ENCODE assay signal across 13 mouse cellular contexts in genomic region chr19:47431189-47431931, GRCm38 (mm10). TPM values are rescaled to one million over a fixed set of nuclear protein-coding genes. Genes with fewer than 3 reads are reported as not detected.
DNase-seq lines count a peak whose midpoint lies in the region; ATAC-seq and TF ChIP-seq lines count a peak whose summit lies in the region.
"Had no signal": no experiment of that assay in that cellular context is flagged by ENCODE, and none has a peak within 500 bp of the region (broad histone marks: within the 10 kb centered on the region; RNA-seq: fewer than 3 reads in every experiment).

No protein-coding gene starts in this region.

- DNase-seq in heart, postnatal 4 days, result no peak
- no peak for DNase-seq in spleen, adult 2 months (ENCODE audit: low read depth in 1 of 2, low spot score in 2 of 2)
- no peak for DNase-seq in spleen, adult 18-20 months
- peak; percentile 76 for DNase-seq in liver, embryonic 13.5 days
- peak; percentile 67 for DNase-seq in yolk sac, embryonic 10.5 days (ENCODE audit: low spot score)
- DNase-seq: kidney, adult 18-20 months; retina, postnatal 1 day had no signal

- peaks cover 51% of the 10 kb centered on the region for H3K4me1 ChIP-seq in heart, embryonic 11.5 days (ENCODE audit: control insufficient read depth, insufficient read depth, low read length)
- H3K4me1 ChIP-seq in spleen, adult 2 months (ENCODE audit: control insufficient read depth, insufficient read depth, insufficient read length), result peaks cover 4% of the 10 kb centered on the region; the same call in 1 of the 2 replicates
- H3K4me1 ChIP-seq in liver, embryonic 13.5 days (replicated peaks), result peaks cover 86% of the 10 kb centered on the region
- peaks cover 9% of the 10 kb centered on the region; the same call in 1 of the 2 replicates for H3K4me1 ChIP-seq in forebrain, embryonic 16.5 days (replicated peaks; ENCODE audit: control insufficient read depth, insufficient read depth, low read length)

- H3K4me3 ChIP-seq in heart, embryonic 11.5 days (ENCODE audit: low read depth, low read length), result no peak overlapping the region
- H3K4me3 ChIP-seq in spleen, adult 2 months (ENCODE audit: extremely low read depth, insufficient read depth, insufficient read length), result no peak overlapping the region
- peak overlapping the region; percentile 15 for H3K4me3 ChIP-seq in liver, embryonic 13.5 days (replicated peaks)
- no peak overlapping the region for H3K4me3 ChIP-seq in forebrain, embryonic 16.5 days (replicated peaks; ENCODE audit: low read length)
- H3K4me3 ChIP-seq: limb, embryonic 13.5 days; midbrain, embryonic 12.5 days; neural tube, embryonic 12.5 days had no signal

- 0 out of 2 replicates have a peak overlapping the region, but pooled peaks have one; percentile 43 for H3K9ac ChIP-seq in heart, embryonic 11.5 days (ENCODE audit: low read depth, low read length)
- H3K9ac ChIP-seq in liver, embryonic 13.5 days, result peak overlapping the region; percentile 63
- no peak overlapping the region for H3K9ac ChIP-seq in forebrain, embryonic 16.5 days (replicated peaks; ENCODE audit: low read depth, low read length)
- H3K9ac ChIP-seq: limb, embryonic 13.5 days; midbrain, embryonic 12.5 days; neural tube, embryonic 12.5 days had no signal

- peak overlapping the region; percentile 80 for H3K27ac ChIP-seq in heart, embryonic 11.5 days (ENCODE audit: low read depth, low read length)
- H3K27ac ChIP-seq in spleen, adult 2 months (ENCODE audit: insufficient read depth, low read length), result peak overlapping the region; percentile 78
- H3K27ac ChIP-seq in liver, embryonic 13.5 days, result peak overlapping the region; percentile 97
- no peak overlapping the region for H3K27ac ChIP-seq in forebrain, embryonic 16.5 days (ENCODE audit: low read length)
- H3K27ac ChIP-seq: limb, embryonic 13.5 days; midbrain, embryonic 12.5 days; neural tube, embryonic 12.5 days had no signal

- H3K4me2 ChIP-seq in heart, embryonic 11.5 days, result peak overlapping the region; percentile 19; the same call in 1 of the 2 replicates
- peak overlapping the region; percentile 61 for H3K4me2 ChIP-seq in liver, embryonic 13.5 days
- H3K4me2 ChIP-seq in forebrain, embryonic 16.5 days (ENCODE audit: low read length), result no peak overlapping the region
- H3K4me2 ChIP-seq: limb, embryonic 13.5 days; midbrain, embryonic 12.5 days; neural tube, embryonic 12.5 days had no signal

- H3K36me3 ChIP-seq in heart, embryonic 11.5 days (ENCODE audit: control insufficient read depth, insufficient read depth, low read length), result no peaks in the 10 kb centered on the region
- no peaks in the 10 kb centered on the region for H3K36me3 ChIP-seq in spleen, adult 2 months (ENCODE audit: control insufficient read depth, insufficient read depth, low read length)
- no peaks in the 10 kb centered on the region for H3K36me3 ChIP-seq in liver, embryonic 13.5 days
- H3K36me3 ChIP-seq in forebrain, embryonic 16.5 days (ENCODE audit: control insufficient read depth, insufficient read depth), result no peaks in the 10 kb centered on the region
- H3K36me3 ChIP-seq: limb, embryonic 13.5 days; midbrain, embryonic 12.5 days; neural tube, embryonic 12.5 days had no signal

- no peaks in the 10 kb centered on the region for H3K27me3 ChIP-seq in heart, embryonic 11.5 days (ENCODE audit: control insufficient read depth, insufficient read depth, low read length)
- no peaks in the 10 kb centered on the region for H3K27me3 ChIP-seq in spleen, adult 2 months (ENCODE audit: control insufficient read depth, insufficient read depth, low read length)
- no peaks in the 10 kb centered on the region for H3K27me3 ChIP-seq in liver, embryonic 13.5 days
- H3K27me3 ChIP-seq in forebrain, embryonic 16.5 days (replicated peaks; ENCODE audit: control insufficient read depth, insufficient read depth, low read length), result no peaks in the 10 kb centered on the region
- H3K27me3 ChIP-seq: limb, embryonic 13.5 days; midbrain, embryonic 12.5 days; neural tube, embryonic 12.5 days had no signal

- H3K9me3 ChIP-seq in heart, embryonic 11.5 days (replicated peaks; ENCODE audit: control insufficient read depth, low read length), result 0 out of 2 replicates have a peak, but pooled peaks cover 2% of the 10 kb centered on the region
- H3K9me3 ChIP-seq in liver, embryonic 13.5 days (replicated peaks), result no peaks in the 10 kb centered on the region
- H3K9me3 ChIP-seq in forebrain, embryonic 16.5 days (ENCODE audit: control insufficient read depth, low read length), result no peaks in the 10 kb centered on the region
- H3K9me3 ChIP-seq: limb, embryonic 13.5 days; midbrain, embryonic 12.5 days; neural tube, embryonic 12.5 days had no signal

- WGBS in heart, embryonic 11.5 days (ENCODE audit: insufficient replicate concordance), result 43% methylated on average over 11 of the region's 11 CpGs
- WGBS in spleen, adult 2 months, result 82% methylated on average over 11 of the region's 11 CpGs
- 26% methylated on average over 11 of the region's 11 CpGs for WGBS in liver, embryonic 13.5 days (ENCODE audit: insufficient replicate concordance)
- 54% methylated on average over 11 of the region's 11 CpGs for WGBS in forebrain, embryonic 16.5 days

- ATAC-seq in heart, embryonic 11.5 days (replicated peaks; ENCODE audit: insufficient number of reproducible peaks, low FRiP score, low TSS enrichment), result peak; percentile 76
- peak; percentile 97 for ATAC-seq in liver, embryonic 13.5 days (ENCODE audit: low read depth)
- ATAC-seq in activated CD4-positive, CD25-positive, alpha-beta regulatory T cell, adult 4 months, result no peak
- no peak for ATAC-seq in forebrain, embryonic 16.5 days

- no peak for TF ChIP-seq POLR2A in spleen, adult 2 months (IDR thresholded peaks at IDR 0.05; ENCODE audit: low read depth, low read length)

- no peak for TF ChIP-seq CTCF in spleen, adult 2 months (IDR thresholded peaks at IDR 0.05; ENCODE audit: extremely low read depth, insufficient read depth, insufficient read length, insufficient replicate concordance)

RNA-seq across cellular contexts. Expression of gene Sh3pxd2a, which starts 32.8 kb away (rescaled TPM):
- polyA plus RNA-seq in heart, embryonic 11.5 days (2014; fragmentation: Nextera tagmentation; extraction: Ambion mirVana), result 6.9 and 10.1 TPM in 2 replicates
- 10 to 100 TPM; 91.0 to 95.1 TPM for total RNA-seq in heart, postnatal 4 days (2021)
- 12.1 and 13.1 TPM in 2 replicates for polyA plus RNA-seq in spleen, adult 2 months (2012; rRNA removed)
- 0.54 and 0.62 TPM in 2 replicates for polyA plus RNA-seq in liver, embryonic 13.5 days (2015; fragmentation: Nextera tagmentation; extraction: Ambion mirVana)
- under 1 TPM; 0.60 to 0.79 TPM for polyA plus RNA-seq in activated CD4-positive, CD25-positive, alpha-beta regulatory T cell, adult 4 months (2017; shearing (Covaris generic))
- polyA plus RNA-seq in forebrain, embryonic 16.5 days (2015; fragmentation: Nextera tagmentation; extraction: Ambion mirVana), result 2.1 and 2.2 TPM in 2 replicates

Comparison
In these comparisons a context has a peak if more than half of its experiments do, and no peak if none do; other contexts are left out.
1. ATAC-seq: peak in heart, embryonic 11.5 days (single experiment) and liver, embryonic 13.5 days (single experiment); none in activated CD4-positive, CD25-positive, alpha-beta regulatory T cell, adult 4 months (single experiment) and forebrain, embryonic 16.5 days (single experiment).
2. DNase-seq: peak in liver, embryonic 13.5 days (single experiment) and yolk sac, embryonic 10.5 days (single experiment); none in heart, postnatal 4 days (single experiment), spleen, adult 2 months (0 of 2) and spleen, adult 18-20 months (0 of 2).